Mouse (Mus musculus) c-Kit-negative CD71-positive TER-119-positive erythroid progenitor cells, embryonic 14.5 days (primary cell): ENCODE results near the gene Ran.
"Not testable (repeated sequence)": the region's sequence is repeated elsewhere in the genome, so short reads cannot be mapped to it uniquely, and the experiment has no call there.

ENCODE experiments used
- DNase-seq: peaks from one replicate; pipeline ENCODE4 v3.0.0-alpha.2; 2013; ENCODE audit warnings: low read depth, low spot score

Gene Ran

GRCm38 (mm10) chr5:129019497-129020299 lies at the start of gene Ran:
Ran (plus strand) TSS chr5:129020069.
- peak; percentile 94 for DNase-seq

GRCm38 (mm10) chr5:128970878-128971277 lies 49.0 kb upstream of the Ran start:
- DNase-seq: no peak

- DNase-seq: peak; percentile 40
These were observed 48.6 kb upstream of the Ran start for GRCm38 (mm10) chr5:128971298-128971697.

- no peak for DNase-seq
These were observed 43.6 kb upstream of the Ran start for GRCm38 (mm10) chr5:128976266-128976665.

- DNase-seq: not testable (repeated sequence)
These were observed 42.4 kb upstream of the Ran start for GRCm38 (mm10) chr5:128977466-128977865.

GRCm38 (mm10) chr5:128978957-128979356 lies 40.9 kb upstream of the Ran start:
- DNase-seq: no peak

- no peak for DNase-seq
These were observed 39.0 kb upstream of the Ran start for GRCm38 (mm10) chr5:128980857-128981256.

GRCm38 (mm10) chr5:128981607-128982006 lies 38.3 kb upstream of the Ran start:
- DNase-seq: peak; percentile 60

GRCm38 (mm10) chr5:128984536-128984935 lies 35.3 kb upstream of the Ran start:
- DNase-seq: no peak

- no peak for DNase-seq
These were observed 33.9 kb upstream of the Ran start for GRCm38 (mm10) chr5:128985946-128986345.

GRCm38 (mm10) chr5:128987141-128987954 lies 32.5 kb upstream of the Ran start:
- DNase-seq: no peak

GRCm38 (mm10) chr5:129000706-129001468 lies 19.0 kb upstream of the Ran start:
- DNase-seq: peak; percentile 79

- no peak for DNase-seq
These were observed 17.3 kb upstream of the Ran start for GRCm38 (mm10) chr5:129002571-129003011.

GRCm38 (mm10) chr5:129005416-129005815 lies 14.5 kb upstream of the Ran start:
- no peak for DNase-seq

- DNase-seq: no peak
These were observed 13.7 kb upstream of the Ran start for GRCm38 (mm10) chr5:129006031-129006788.

GRCm38 (mm10) chr5:129007105-129007957 lies 12.5 kb upstream of the Ran start:
- DNase-seq: no peak

- no peak for DNase-seq
These were observed 11.9 kb upstream of the Ran start for GRCm38 (mm10) chr5:129008008-129008407.

- peak; percentile 87 for DNase-seq
These were observed 11.4 kb upstream of the Ran start, which contains the start of gene Stx2 for GRCm38 (mm10) chr5:129008412-129008826. Stx2 (minus strand) TSS chr5:129008574.

- DNase-seq: no peak
These were observed 10.3 kb upstream of the Ran start for GRCm38 (mm10) chr5:129009577-129009976.

- DNase-seq: no peak
These were observed 8.9 kb upstream of the Ran start for GRCm38 (mm10) chr5:129010937-129011336.
